Mouse (Mus musculus) bone marrow macrophage, adult 2 months (primary cell): ENCODE measurements around the gene Ntm.

Source experiments
- CTCF ChIP-seq: IDR thresholded peaks from 2 replicates; pipeline ENCODE4 v1.5.1; 2012; ENCODE audit warnings: low read depth, mild to moderate bottlenecking, low read length, moderate library complexity
- POLR2A ChIP-seq: IDR thresholded peaks from 2 replicates; pipeline ENCODE4 v1.6.1; 2012; ENCODE audit warnings: mild to moderate bottlenecking, low read depth, low read length, borderline replicate concordance

- TF ChIP-seq POLR2A, result no peak
- no peak for TF ChIP-seq CTCF
Observed at GRCm38 (mm10) chr9:29698276-29698675, 264.7 kb downstream of the Ntm start.
